Mouse (Mus musculus) testis, adult 10 weeks (tissue): Measurements from ENCODE around the gene Duxbl2. TPM values are rescaled to one million over a fixed set of nuclear protein-coding genes. Genes with fewer than 3 reads are reported as not detected.

ENCODE experiments used
- polyA plus RNA-seq: library from polyadenylated mRNA; stranded (reverse); fragments of 350-450 nt; fragmentation: Illumina TruSeq; extraction: RNeasy Lipid Tissue Mini Kit (QIAGEN cat#74804); gene quantifications from one replicate; pipeline ENCODE4 v1.2.3, GENCODE M21; 2014; ENCODE audit warnings: low read depth, low replicate concordance

The Duxbl2 gene
- polyA plus RNA-seq: not detected

GRCm38 (mm10) chr14:26118150-26118549, at the start of gene Duxbl2:
TSS of gene Duxbl2 (plus strand) at chr14:26118349.

GRCm38 (mm10) chr14:26081216-26081615, 36.9 kb upstream of the Duxbl2 start, which contains the start of gene Cphx2:
TSS of gene Cphx2 (plus strand) at chr14:26081516.

GRCm38 (mm10) chr14:26081997-26082396, 36.2 kb upstream of the Duxbl2 start, which contains the start of gene Cphx3:
TSS of gene Cphx3 (plus strand) at chr14:26082297.

Other genes starting within 250 kb of the Duxbl2 start
- gene Plac9a, start 215.2 kb upstream of the Duxbl2 start, polyA plus RNA-seq: not detected
- 3.3 TPM for gene Tmem254a, start 190.7 kb upstream of the Duxbl2 start, polyA plus RNA-seq
- gene Cphx1, start 180.0 kb upstream of the Duxbl2 start, polyA plus RNA-seq: 0.21 TPM
- not detected for gene Duxbl1, start 139.8 kb upstream of the Duxbl2 start, polyA plus RNA-seq
- 1.0 TPM for gene Gm9780, start 75.6 kb upstream of the Duxbl2 start, polyA plus RNA-seq
- gene Tmem254c, start 51.0 kb upstream of the Duxbl2 start, polyA plus RNA-seq: 2.5 TPM
- gene Cphx2, start 36.8 kb upstream of the Duxbl2 start, polyA plus RNA-seq: not detected
- not detected for gene Cphx3, start 36.1 kb upstream of the Duxbl2 start, polyA plus RNA-seq
- gene Plac9b, start 64.1 kb downstream of the Duxbl2 start, polyA plus RNA-seq: not detected
- 4.2 TPM for gene Tmem254b, start 88.7 kb downstream of the Duxbl2 start, polyA plus RNA-seq
- 0.14 TPM for gene Duxbl3, start 139.6 kb downstream of the Duxbl2 start, polyA plus RNA-seq